Mouse (Mus musculus): ENCODE results near the gene Cfap157. TPM values are rescaled to one million over a fixed set of nuclear protein-coding genes. Genes with fewer than 3 reads are reported as not detected.

Gene Cfap157
- polyA plus RNA-seq, 1 experiment from 2014 or later: 1.2 TPM

Other genes starting within 250 kb of the Cfap157 start
- 10.9 and 11.0 TPM in 2 replicates for gene Fam102a, start 249.1 kb downstream of the Cfap157 start, polyA plus RNA-seq (2016; fragmentation: Nextera tagmentation; extraction: Ambion mirVana)
- gene Dpm2, start 213.6 kb downstream of the Cfap157 start, polyA plus RNA-seq (2016; fragmentation: Nextera tagmentation; extraction: Ambion mirVana): 116 and 131 TPM in 2 replicates
- gene Pip5kl1, start 209.6 kb downstream of the Cfap157 start, polyA plus RNA-seq (2016; fragmentation: Nextera tagmentation; extraction: Ambion mirVana): 1.6 and 2.5 TPM in 2 replicates
- gene 9430097D07Rik, start 208.7 kb downstream of the Cfap157 start, polyA plus RNA-seq (2016; fragmentation: Nextera tagmentation; extraction: Ambion mirVana): 0.11 and 0.39 TPM in 2 replicates
- gene St6galnac4, start 197.3 kb downstream of the Cfap157 start, polyA plus RNA-seq (2016; fragmentation: Nextera tagmentation; extraction: Ambion mirVana): 19.8 and 21.0 TPM in 2 replicates
- 12.7 and 14.1 TPM in 2 replicates for gene St6galnac6, start 184.7 kb downstream of the Cfap157 start, polyA plus RNA-seq (2016; fragmentation: Nextera tagmentation; extraction: Ambion mirVana)
- 26.9 and 37.6 TPM in 2 replicates for gene Ak1, start 162.7 kb downstream of the Cfap157 start, polyA plus RNA-seq (2016; fragmentation: Nextera tagmentation; extraction: Ambion mirVana)
- gene Eng, start 137.8 kb downstream of the Cfap157 start, polyA plus RNA-seq (2016; fragmentation: Nextera tagmentation; extraction: Ambion mirVana): 28.8 and 35.8 TPM in 2 replicates
- 25.9 and 29.5 TPM in 2 replicates for gene Fpgs, start 80.3 kb downstream of the Cfap157 start, polyA plus RNA-seq (2016; fragmentation: Nextera tagmentation; extraction: Ambion mirVana)
- 121 and 125 TPM in 2 replicates for gene Cdk9, start 71.4 kb downstream of the Cfap157 start, polyA plus RNA-seq (2016; fragmentation: Nextera tagmentation; extraction: Ambion mirVana)
- gene Sh2d3c, start 63.4 kb downstream of the Cfap157 start, polyA plus RNA-seq (2016; fragmentation: Nextera tagmentation; extraction: Ambion mirVana): 27.6 and 39.1 TPM in 2 replicates
- gene 6330409D20Rik, start 43.4 kb downstream of the Cfap157 start, polyA plus RNA-seq (2016; fragmentation: Nextera tagmentation; extraction: Ambion mirVana): 1.3 and 1.7 TPM in 2 replicates
- gene Tor2a, start 27.2 kb downstream of the Cfap157 start, polyA plus RNA-seq (2016; fragmentation: Nextera tagmentation; extraction: Ambion mirVana): 56.9 and 61.6 TPM in 2 replicates
- gene Ttc16, start 8.8 kb downstream of the Cfap157 start, polyA plus RNA-seq (2016; fragmentation: Nextera tagmentation; extraction: Ambion mirVana): 0.31 and 0.73 TPM in 2 replicates
- gene Ptrh1, start 8.6 kb downstream of the Cfap157 start, polyA plus RNA-seq (2016; fragmentation: Nextera tagmentation; extraction: Ambion mirVana): 5.7 and 7.2 TPM in 2 replicates
- 40.1 and 63.3 TPM in 2 replicates for gene Stxbp1, start 62.8 kb upstream of the Cfap157 start, polyA plus RNA-seq (2016; fragmentation: Nextera tagmentation; extraction: Ambion mirVana)
- 34.3 and 36.1 TPM in 2 replicates for gene Fam129b, start 91.7 kb upstream of the Cfap157 start, polyA plus RNA-seq (2016; fragmentation: Nextera tagmentation; extraction: Ambion mirVana)
- 131 and 166 TPM in 2 replicates for gene Rpl12, start 177.1 kb upstream of the Cfap157 start, polyA plus RNA-seq (2016; fragmentation: Nextera tagmentation; extraction: Ambion mirVana)
- gene Lrsam1, start 177.2 kb upstream of the Cfap157 start, polyA plus RNA-seq (2016; fragmentation: Nextera tagmentation; extraction: Ambion mirVana): 11.5 TPM in 2 replicates
- gene Slc2a8, start 197.7 kb upstream of the Cfap157 start, polyA plus RNA-seq (2016; fragmentation: Nextera tagmentation; extraction: Ambion mirVana): 21.3 and 27.4 TPM in 2 replicates